Mouse (Mus musculus) heart, embryonic 13.5 days (tissue): ENCODE measurements at regions not wholly inside any gene's neighbourhood (a gene's known extent, or its start where the extent isn't known, plus 50 kb on each side); places are given as distances from the start of the nearest gene placed in this dataset.
A peak's percentile ranks its signal among the peaks of the same experiment; 100 is the strongest.

ENCODE experiments used
- ATAC-seq: fragments of 200-750 bp; cut with Nextera tagmentation; 2 replicates; pipeline ENCODE4 v1.8.0; 2017; ENCODE audit warnings: moderate TSS enrichment; ENCODE audit not compliant: insufficient number of reproducible peaks, low FRiP score, low TSS enrichment; ENCODE audit errors: extremely low read depth
- H3K27ac ChIP-seq: fragments of 300-500 bp; sonication (generic); replicated peaks from 2 replicates; pipeline ENCODE4 v1.5.1; 2015; ENCODE audit warnings: moderate library complexity, mild to moderate bottlenecking, inconsistent platforms
- H3K27me3 ChIP-seq: fragments of 300-500 bp; sonication (generic); replicated peaks from 2 replicates; pipeline ENCODE4 v1.6.1; 2015; ENCODE audit warnings: mild to moderate bottlenecking, inconsistent platforms
- H3K36me3 ChIP-seq: fragments of 300-500 bp; sonication (generic); 2 replicates; pipeline ENCODE4 v1.6.1; 2015; ENCODE audit warnings: mild to moderate bottlenecking, inconsistent platforms
- H3K4me1 ChIP-seq: fragments of 300-500 bp; sonication (generic); 2 replicates; pipeline ENCODE4 v1.6.1; 2015; ENCODE audit warnings: inconsistent platforms
- H3K4me2 ChIP-seq: fragments of 300-500 bp; sonication (generic); 2 replicates; pipeline ENCODE4 v1.6.1; 2015; ENCODE audit warnings: inconsistent platforms, mild to moderate bottlenecking, moderate library complexity
- H3K4me3 ChIP-seq: fragments of 300-500 bp; sonication (generic); 2 replicates; pipeline ENCODE4 v1.5.1; 2015; ENCODE audit warnings: moderate library complexity, mild to moderate bottlenecking, inconsistent platforms
- H3K9ac ChIP-seq: fragments of 300-500 bp; sonication (generic); 2 replicates; pipeline ENCODE4 v1.6.1; 2015; ENCODE audit warnings: inconsistent platforms, mild to moderate bottlenecking, moderate library complexity
- H3K9me3 ChIP-seq: fragments of 300-500 bp; sonication (generic); 2 replicates; pipeline ENCODE4 v1.6.1; 2016; ENCODE audit warnings: inconsistent platforms
- WGBS: fragments of 180-500 bp; shearing (Covaris S2); methylation state at CpG from one replicate; pipeline ENCODE4 v1.1.7; 2015; ENCODE audit warnings: mixed read lengths; 5-methylcytosine and 5-hydroxymethylcytosine counted together

- no peaks in the 10 kb centered on the region for H3K9me3 ChIP-seq
- 78% methylated on average over 5 of the region's 5 CpGs for WGBS
Observed at GRCm38 (mm10) chr2:160186106-160186505, 147.9 kb downstream of the Gm826 start.

GRCm38 (mm10) chr2:160170975-160171515, 162.9 kb downstream of the Gm826 start:
- H3K4me1 ChIP-seq: no peaks in the 10 kb centered on the region
- no peak for ATAC-seq
- no peak overlapping the region for H3K4me3 ChIP-seq
- no peaks in the 10 kb centered on the region for H3K36me3 ChIP-seq
- no peak overlapping the region for H3K4me2 ChIP-seq
- no peaks in the 10 kb centered on the region for H3K9me3 ChIP-seq
- H3K27ac ChIP-seq: no peak overlapping the region
- H3K27me3 ChIP-seq: 0 out of 2 replicates have a peak, but pooled peaks cover 4% of the 10 kb centered on the region
- WGBS: 66% methylated on average over 9 of the region's 9 CpGs
- no peak overlapping the region for H3K9ac ChIP-seq

More at GRCm38 (mm10) chr2:160186106-160186505, 147.9 kb downstream of the Gm826 start:
- no peak for ATAC-seq
- Histone ChIP-seq H3K4me1 (no peaks in the 10 kb centered on the region), H3K27ac (no peak overlapping the region), H3K9ac (no peak overlapping the region), H3K4me3 (no peak overlapping the region), H3K27me3 (no peaks in the 10 kb centered on the region), H3K36me3 (no peaks in the 10 kb centered on the region), H3K4me2 (no peak overlapping the region)

DNA sequence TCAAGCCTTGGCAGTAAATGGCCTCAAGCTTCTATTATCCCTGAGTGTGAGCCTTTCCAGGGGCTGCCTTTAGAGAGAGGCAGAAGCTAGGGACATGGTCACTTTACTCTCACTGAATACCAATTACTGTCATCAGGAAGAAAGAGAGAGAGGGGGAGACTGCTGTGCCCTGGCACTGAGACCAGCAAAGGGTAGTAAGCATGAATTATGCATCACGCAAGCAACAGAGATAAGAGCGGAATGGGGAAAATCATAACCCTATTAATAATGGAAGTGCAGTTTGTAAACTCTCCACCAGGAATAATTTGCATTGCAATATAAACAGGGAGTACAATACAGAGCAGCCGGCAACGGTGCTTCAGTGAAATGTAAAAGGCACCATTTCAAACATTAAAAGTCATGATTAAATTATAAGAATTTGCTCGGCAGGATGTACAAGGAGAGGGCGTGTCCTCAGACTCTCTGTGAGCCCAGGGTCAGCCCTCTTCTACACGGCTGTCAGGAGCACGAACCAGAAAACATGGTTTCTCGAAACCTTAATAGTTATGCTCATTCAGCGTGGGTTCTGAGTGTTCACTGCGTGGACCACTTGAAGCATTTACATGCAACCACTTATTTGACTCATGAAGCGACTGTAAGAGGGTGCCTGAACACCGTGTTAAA, 175.2 kb downstream of the Gm826 start:
- Histone ChIP-seq H3K9me3 (no peaks in the 10 kb centered on the region), H3K4me1 (peaks cover 15% of the 10 kb centered on the region), H3K27me3 (no peaks in the 10 kb centered on the region; the same call in 1 of the 2 replicates), H3K4me2 (peak overlapping the region; percentile 10; the same call in 1 of the 2 replicates), H3K9ac (no peak overlapping the region), H3K27ac (no peak overlapping the region), H3K36me3 (no peaks in the 10 kb centered on the region), H3K4me3 (no peak overlapping the region)
- ATAC-seq: no peak
- 61% methylated on average over 13 of the region's 13 CpGs for WGBS

GRCm38 (mm10) chr2:160153781-160154180, 180.2 kb downstream of the Gm826 start:
- ATAC-seq: no peak
- no peak overlapping the region for H3K27ac ChIP-seq
- H3K4me1 ChIP-seq: peaks cover 9% of the 10 kb centered on the region
- no peak overlapping the region for H3K9ac ChIP-seq
- H3K27me3 ChIP-seq: no peaks in the 10 kb centered on the region
- H3K4me2 ChIP-seq: no peak overlapping the region
- 52% methylated on average over 6 of the region's 6 CpGs for WGBS
- no peak overlapping the region for H3K4me3 ChIP-seq
- H3K36me3 ChIP-seq: no peaks in the 10 kb centered on the region
- H3K9me3 ChIP-seq: no peaks in the 10 kb centered on the region

GRCm38 (mm10) chr2:160152101-160152500, 181.9 kb downstream of the Gm826 start:
- Histone ChIP-seq H3K4me3 (no peak overlapping the region), H3K27ac (no peak overlapping the region), H3K27me3 (no peaks in the 10 kb centered on the region), H3K9me3 (no peaks in the 10 kb centered on the region), H3K4me1 (no peaks in the 10 kb centered on the region), H3K36me3 (no peaks in the 10 kb centered on the region), H3K9ac (no peak overlapping the region), H3K4me2 (no peak overlapping the region)
- ATAC-seq: no peak
- WGBS: 68% methylated on average over 3 of the region's 3 CpGs

- 83% methylated on average over 3 of the region's 3 CpGs for WGBS
- H3K4me3 ChIP-seq: no peak overlapping the region
- no peak for ATAC-seq
- H3K27ac ChIP-seq: no peak overlapping the region
- no peak overlapping the region for H3K9ac ChIP-seq
- H3K9me3 ChIP-seq: no peaks in the 10 kb centered on the region
- no peaks in the 10 kb centered on the region for H3K36me3 ChIP-seq
- H3K4me2 ChIP-seq: no peak overlapping the region
- H3K27me3 ChIP-seq: no peaks in the 10 kb centered on the region
- H3K4me1 ChIP-seq: no peaks in the 10 kb centered on the region
Observed at GRCm38 (mm10) chr2:160148936-160149335, 185.0 kb downstream of the Gm826 start.

DNA sequence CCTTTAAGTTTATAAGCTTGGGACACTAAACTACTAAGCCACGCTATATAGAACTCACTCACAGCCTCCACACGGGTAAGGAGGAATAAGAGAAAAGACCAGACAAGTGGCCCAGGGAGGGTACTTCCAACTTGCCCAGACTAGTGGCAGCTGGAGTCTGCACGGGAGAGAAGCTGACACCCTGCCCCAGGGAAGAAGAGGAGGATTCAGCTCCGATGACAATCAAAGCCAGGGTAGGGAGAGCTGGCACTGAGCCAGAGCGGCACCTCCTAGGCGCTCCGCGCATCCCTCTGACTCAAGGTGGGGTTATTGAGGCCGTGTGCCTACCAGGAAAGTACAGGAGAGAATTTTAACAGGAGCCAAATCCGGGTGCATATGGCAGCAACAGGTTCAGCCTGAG, 185.4 kb downstream of the Gm826 start:
- Histone ChIP-seq H3K27me3 (no peaks in the 10 kb centered on the region), H3K4me1 (no peaks in the 10 kb centered on the region), H3K9ac (no peak overlapping the region), H3K9me3 (no peaks in the 10 kb centered on the region), H3K4me3 (no peak overlapping the region), H3K36me3 (no peaks in the 10 kb centered on the region), H3K4me2 (no peak overlapping the region), H3K27ac (no peak overlapping the region)
- no peak for ATAC-seq
- WGBS: 72% methylated on average over 10 of the region's 10 CpGs

- H3K4me1 ChIP-seq: no peaks in the 10 kb centered on the region
- H3K9me3 ChIP-seq: no peaks in the 10 kb centered on the region
- H3K27me3 ChIP-seq: no peaks in the 10 kb centered on the region; the same call in 1 of the 2 replicates
- WGBS: 54% methylated on average over 2 of the region's 2 CpGs
- no peak overlapping the region for H3K27ac ChIP-seq
- H3K9ac ChIP-seq: no peak overlapping the region
- no peak overlapping the region for H3K4me3 ChIP-seq
- no peak overlapping the region for H3K4me2 ChIP-seq
- H3K36me3 ChIP-seq: no peaks in the 10 kb centered on the region
- ATAC-seq: no peak
Observed at GRCm38 (mm10) chr2:160148031-160148430, 185.9 kb downstream of the Gm826 start.

GRCm38 (mm10) chr2:160140166-160140740, 193.7 kb downstream of the Gm826 start:
- H3K27ac ChIP-seq: no peak overlapping the region
- no peaks in the 10 kb centered on the region for H3K9me3 ChIP-seq
- H3K27me3 ChIP-seq: no peaks in the 10 kb centered on the region; the same call in 1 of the 2 replicates
- H3K36me3 ChIP-seq: no peaks in the 10 kb centered on the region
- no peaks in the 10 kb centered on the region for H3K4me1 ChIP-seq
- H3K4me2 ChIP-seq: no peak overlapping the region
- H3K9ac ChIP-seq: no peak overlapping the region
- H3K4me3 ChIP-seq: no peak overlapping the region
- ATAC-seq: no peak
- 69% methylated on average over 4 of the region's 4 CpGs for WGBS

DNA sequence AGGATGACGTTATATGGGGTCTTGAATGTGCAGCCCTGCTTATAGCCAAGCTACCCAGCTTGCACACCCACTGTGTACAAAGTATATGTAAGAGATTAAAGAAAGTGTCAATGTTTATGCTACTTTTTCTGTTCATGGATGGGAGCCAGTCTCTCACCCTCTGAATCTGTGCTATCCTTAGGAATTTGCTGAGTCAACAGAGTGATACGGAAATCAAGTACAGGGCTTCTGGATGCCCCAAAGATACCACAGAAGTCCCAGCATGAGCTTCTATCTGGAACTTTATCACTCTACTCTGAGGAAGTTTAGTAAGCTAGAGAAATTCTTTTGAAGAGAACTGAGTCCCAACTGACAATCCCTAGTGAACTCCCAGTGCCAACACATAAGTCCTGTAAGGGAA, 195.9 kb downstream of the Gm826 start:
- H3K27me3 ChIP-seq: no peaks in the 10 kb centered on the region
- H3K4me2 ChIP-seq: no peak overlapping the region
- H3K4me3 ChIP-seq: no peak overlapping the region
- H3K9ac ChIP-seq: no peak overlapping the region
- no peak overlapping the region for H3K27ac ChIP-seq
- no peaks in the 10 kb centered on the region for H3K9me3 ChIP-seq
- no peaks in the 10 kb centered on the region for H3K4me1 ChIP-seq
- ATAC-seq: no peak
- 65% methylated on average over 2 of the region's 2 CpGs for WGBS
- H3K36me3 ChIP-seq: no peaks in the 10 kb centered on the region

DNA sequence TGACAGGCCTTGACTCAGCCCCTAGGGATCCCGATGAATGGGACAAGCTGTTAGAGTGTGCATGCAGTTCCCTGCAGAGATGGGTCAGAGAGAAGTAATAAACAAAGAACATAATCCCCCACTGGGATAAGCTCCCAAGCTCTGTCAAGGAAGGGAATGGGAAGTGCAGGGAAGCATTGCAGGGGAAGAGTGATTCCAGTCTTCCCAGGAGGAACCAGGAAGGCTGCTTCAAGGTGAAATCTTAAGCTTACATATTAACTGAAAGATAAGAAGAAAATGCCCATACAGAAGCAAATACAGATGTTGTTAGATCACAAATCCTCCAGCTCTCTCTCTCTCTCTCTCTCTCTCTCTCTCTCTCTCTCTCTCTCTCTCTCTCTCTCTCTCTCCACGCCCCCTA, 202.2 kb downstream of the Gm826 start:
- Histone ChIP-seq H3K4me3 (no peak overlapping the region), H3K36me3 (no peaks in the 10 kb centered on the region), H3K4me2 (no peak overlapping the region), H3K4me1 (no peaks in the 10 kb centered on the region), H3K27ac (no peak overlapping the region), H3K9ac (no peak overlapping the region), H3K27me3 (no peaks in the 10 kb centered on the region), H3K9me3 (no peaks in the 10 kb centered on the region)
- ATAC-seq: no peak
- WGBS: 28% methylated on average over 2 of the region's 2 CpGs

- Histone ChIP-seq H3K27me3 (no peaks in the 10 kb centered on the region), H3K9me3 (no peaks in the 10 kb centered on the region), H3K27ac (no peak overlapping the region), H3K4me2 (no peak overlapping the region), H3K9ac (no peak overlapping the region), H3K36me3 (no peaks in the 10 kb centered on the region), H3K4me3 (no peak overlapping the region), H3K4me1 (no peaks in the 10 kb centered on the region)
- 62% methylated on average over 2 of the region's 2 CpGs for WGBS
- ATAC-seq: no peak
Observed at GRCm38 (mm10) chr2:160131386-160131785, 202.6 kb downstream of the Gm826 start.
